Mouse (Mus musculus) spleen, postnatal 36 days (tissue): ENCODE measurements around the gene Oxnad1.
"Not testable (repeated sequence)": the region's sequence is repeated elsewhere in the genome, so short reads cannot be mapped to it uniquely, and the experiment has no call there.

Source experiments
- DNase-seq, 2 experiments: peaks; one replicate each; pipeline ENCODE4 v3.0.0; 2022; ENCODE audit warnings: low spot score in 2 of 2, mixed read lengths in 1 of 2

The Oxnad1 gene

GRCm38 (mm10) chr14:32087584-32088248, 2.5 kb downstream of the Oxnad1 start:
- not testable (repeated sequence) for DNase-seq

GRCm38 (mm10) chr14:32091124-32091523, 6.0 kb downstream of the Oxnad1 start:
- no peak for DNase-seq

- DNase-seq = no peak
Observed at GRCm38 (mm10) chr14:32091704-32092103, 6.5 kb downstream of the Oxnad1 start.

GRCm38 (mm10) chr14:32093018-32093417, 7.8 kb downstream of the Oxnad1 start:
- no peak for DNase-seq

- DNase-seq = no peak
Observed at GRCm38 (mm10) chr14:32093500-32094117, 8.4 kb downstream of the Oxnad1 start.

- DNase-seq = no peak
Observed at GRCm38 (mm10) chr14:32095646-32096045, 10.5 kb downstream of the Oxnad1 start.

- DNase-seq = no peak
Observed at GRCm38 (mm10) chr14:32096740-32097139, 11.6 kb downstream of the Oxnad1 start.

GRCm38 (mm10) chr14:32097691-32098090, 12.5 kb downstream of the Oxnad1 start:
- DNase-seq = no peak

GRCm38 (mm10) chr14:32098951-32099350, 13.8 kb downstream of the Oxnad1 start:
- DNase-seq = no peak

- DNase-seq = no peak
Observed at GRCm38 (mm10) chr14:32103556-32103955, 18.4 kb downstream of the Oxnad1 start.

- DNase-seq = no peak
Observed at GRCm38 (mm10) chr14:32105663-32106062, 20.5 kb downstream of the Oxnad1 start.

GRCm38 (mm10) chr14:32106911-32107310, 21.7 kb downstream of the Oxnad1 start:
- DNase-seq = no peak

GRCm38 (mm10) chr14:32112124-32112523, 26.9 kb downstream of the Oxnad1 start:
- not testable (repeated sequence) for DNase-seq

- DNase-seq = no peak
Observed at GRCm38 (mm10) chr14:32120940-32121919, 36.1 kb downstream of the Oxnad1 start.

- DNase-seq = peak; percentile 31 to 45
Observed at GRCm38 (mm10) chr14:32121920-32122315, 36.7 kb downstream of the Oxnad1 start.

GRCm38 (mm10) chr14:32124261-32124660, 39.1 kb downstream of the Oxnad1 start:
- no peak for DNase-seq

- DNase-seq = not testable (repeated sequence)
Observed at GRCm38 (mm10) chr14:32125256-32125655, 40.1 kb downstream of the Oxnad1 start.

GRCm38 (mm10) chr14:32128409-32128808, 43.2 kb downstream of the Oxnad1 start:
- DNase-seq = no peak

- no peak for DNase-seq
Observed at GRCm38 (mm10) chr14:32131836-32132235, 46.7 kb downstream of the Oxnad1 start.

- DNase-seq = no peak
Observed at GRCm38 (mm10) chr14:32134293-32134692, 49.1 kb downstream of the Oxnad1 start.

GRCm38 (mm10) chr14:32136467-32136866, 51.3 kb downstream of the Oxnad1 start:
- not testable (repeated sequence) for DNase-seq

GRCm38 (mm10) chr14:32140359-32140965, 55.3 kb downstream of the Oxnad1 start:
- DNase-seq = no peak
